Mouse (Mus musculus) embryonic facial prominence, embryonic 13.5 days (tissue): ENCODE measurements around the gene Gapvd1. TPM values are rescaled to one million over a fixed set of nuclear protein-coding genes. Genes with fewer than 3 reads are reported as not detected.
"Not testable (repeated sequence)": the region's sequence is repeated elsewhere in the genome, so short reads cannot be mapped to it uniquely, and the experiment has no call there.

Experiments used
- ATAC-seq: fragments of 200-750 bp; cut with Nextera tagmentation; 2 replicates; pipeline ENCODE4 v1.8.0; 2017; ENCODE audit warnings: low read depth; ENCODE audit not compliant: insufficient number of reproducible peaks, insufficient read depth, low FRiP score, low TSS enrichment
- H3K27ac ChIP-seq: fragments of 300-500 bp; sonication (generic); 2 replicates; pipeline ENCODE4 v1.5.1; 2015; ENCODE audit warnings: moderate library complexity, mild to moderate bottlenecking, inconsistent platforms
- H3K27me3 ChIP-seq: fragments of 300-500 bp; sonication (generic); 2 replicates; pipeline ENCODE4 v1.6.1; 2015; ENCODE audit warnings: mild to moderate bottlenecking, inconsistent platforms
- H3K36me3 ChIP-seq: fragments of 300-500 bp; sonication (generic); 2 replicates; pipeline ENCODE4 v1.6.1; 2015; ENCODE audit warnings: mild to moderate bottlenecking, inconsistent platforms
- H3K4me1 ChIP-seq: fragments of 300-500 bp; sonication (generic); 2 replicates; pipeline ENCODE4 v1.6.1; 2015; ENCODE audit warnings: inconsistent platforms
- H3K4me2 ChIP-seq: fragments of 300-500 bp; sonication (generic); 2 replicates; pipeline ENCODE4 v1.6.1; 2015; ENCODE audit warnings: moderate library complexity, mild to moderate bottlenecking, inconsistent platforms
- H3K4me3 ChIP-seq: fragments of 300-500 bp; sonication (generic); 2 replicates; pipeline ENCODE4 v1.5.1; 2015; ENCODE audit warnings: mild to moderate bottlenecking, inconsistent platforms
- H3K9ac ChIP-seq: fragments of 300-500 bp; sonication (generic); 2 replicates; pipeline ENCODE4 v1.6.1; 2015; ENCODE audit warnings: mild to moderate bottlenecking, inconsistent platforms
- H3K9me3 ChIP-seq: fragments of 300-500 bp; sonication (generic); 2 replicates; pipeline ENCODE4 v1.6.1; 2016; ENCODE audit warnings: inconsistent platforms
- WGBS: fragments of 180-500 bp; shearing (Covaris S2); methylation state at CpG from one replicate; pipeline ENCODE4 v1.1.7; 2015; ENCODE audit warnings: mixed read lengths; 5-methylcytosine and 5-hydroxymethylcytosine counted together
- polyA plus RNA-seq: library from polyadenylated mRNA; unstranded; fragments of >200 nt; fragmentation: Nextera tagmentation; extraction: Ambion mirVana; gene quantifications from 2 replicates; pipeline ENCODE4 v1.2.1, GENCODE M21; 2015

Gene Gapvd1
- polyA plus RNA-seq, 1 experiment from 2014 or later: 97.1 TPM

DNA sequence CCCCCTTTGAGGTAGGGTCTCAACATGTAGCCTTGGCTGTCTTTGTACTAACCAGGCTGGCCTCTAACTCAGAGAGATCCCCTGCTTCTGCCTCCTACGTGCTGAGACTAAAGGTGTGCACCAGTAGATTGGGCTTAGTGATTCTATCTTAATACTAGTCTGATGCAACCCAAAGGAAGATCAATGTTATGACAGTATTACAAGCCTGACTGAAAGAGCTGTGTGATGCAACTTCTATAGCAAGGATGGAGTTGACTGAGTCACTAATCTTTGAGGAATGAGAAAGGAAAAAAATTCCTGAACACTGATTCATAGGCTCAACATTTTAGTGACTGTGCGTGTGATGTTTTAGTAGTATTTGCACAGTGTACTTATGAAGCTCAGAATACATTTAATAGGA lies 15.0 kb upstream of the Gapvd1 start:
- Histone ChIP-seq H3K9ac (no peak overlapping the region; the same call in 1 of the 2 replicates), H3K27me3 (no peaks in the 10 kb centered on the region), H3K4me3 (peak overlapping the region; percentile 94; the same call in 1 of the 2 replicates), H3K36me3 (peaks cover 23% of the 10 kb centered on the region), H3K4me1 (peaks cover 25% of the 10 kb centered on the region), H3K9me3 (no peaks in the 10 kb centered on the region), H3K4me2 (peak overlapping the region; percentile 71; the same call in 1 of the 2 replicates), H3K27ac (no peak overlapping the region)
- no peak for ATAC-seq
- 94% methylated on average over 2 of the region's 2 CpGs for WGBS

DNA sequence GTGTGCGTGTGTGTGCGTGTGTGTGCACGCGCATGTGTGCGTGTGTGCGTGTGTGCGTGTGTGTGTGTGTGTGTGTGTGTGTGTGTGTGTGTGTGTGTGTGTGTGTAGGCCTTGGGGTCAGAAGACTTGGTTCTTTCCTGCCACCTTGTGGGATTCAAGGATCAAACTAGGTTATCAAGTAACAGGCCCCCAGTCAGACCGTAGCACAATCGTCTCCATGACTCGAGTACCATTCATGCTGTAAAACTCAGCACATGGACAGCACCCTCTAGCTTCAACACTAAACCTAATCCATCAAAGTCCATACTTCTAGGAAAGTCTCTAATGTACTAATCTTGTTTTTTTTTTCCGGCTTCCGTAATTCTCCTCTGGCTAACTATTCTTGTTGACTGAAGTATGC lies 9.8 kb upstream of the Gapvd1 start:
- H3K27me3 ChIP-seq: no peaks in the 10 kb centered on the region
- H3K4me1 ChIP-seq: no peaks in the 10 kb centered on the region
- H3K27ac ChIP-seq: no peak overlapping the region
- WGBS: 72% methylated on average over 9 of the region's 12 CpGs
- no peak overlapping the region for H3K9ac ChIP-seq
- H3K9me3 ChIP-seq: no peaks in the 10 kb centered on the region
- no peak for ATAC-seq
- no peak overlapping the region for H3K4me3 ChIP-seq
- H3K36me3 ChIP-seq: no peaks in the 10 kb centered on the region
- H3K4me2 ChIP-seq: no peak overlapping the region

DNA sequence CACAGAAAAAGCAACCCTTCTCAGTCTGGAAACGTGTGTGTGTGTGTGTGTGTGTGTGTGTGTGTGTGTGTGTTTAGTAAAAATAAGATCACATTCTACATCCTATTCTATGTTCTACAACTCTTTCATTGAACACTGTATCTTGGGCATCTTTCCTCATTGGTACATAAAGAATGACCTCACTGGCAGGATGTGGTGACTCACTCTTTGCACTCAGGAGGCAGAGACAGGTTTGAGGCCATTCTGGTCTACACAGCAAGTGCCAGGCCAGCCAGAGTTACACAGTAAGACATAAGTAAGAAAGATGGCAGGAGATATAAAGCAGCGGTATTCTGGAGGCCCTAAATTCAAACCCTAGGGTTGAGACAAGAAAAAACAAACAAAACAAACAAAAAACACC lies 7.8 kb upstream of the Gapvd1 start:
- Histone ChIP-seq H3K36me3 (no peaks in the 10 kb centered on the region), H3K27me3 (no peaks in the 10 kb centered on the region), H3K4me1 (no peaks in the 10 kb centered on the region), H3K9ac (no peak overlapping the region), H3K9me3 (no peaks in the 10 kb centered on the region), H3K27ac (no peak overlapping the region), H3K4me2 (no peak overlapping the region), H3K4me3 (no peak overlapping the region)
- ATAC-seq: no peak
- WGBS: 59% methylated on average over 2 of the region's 2 CpGs

DNA sequence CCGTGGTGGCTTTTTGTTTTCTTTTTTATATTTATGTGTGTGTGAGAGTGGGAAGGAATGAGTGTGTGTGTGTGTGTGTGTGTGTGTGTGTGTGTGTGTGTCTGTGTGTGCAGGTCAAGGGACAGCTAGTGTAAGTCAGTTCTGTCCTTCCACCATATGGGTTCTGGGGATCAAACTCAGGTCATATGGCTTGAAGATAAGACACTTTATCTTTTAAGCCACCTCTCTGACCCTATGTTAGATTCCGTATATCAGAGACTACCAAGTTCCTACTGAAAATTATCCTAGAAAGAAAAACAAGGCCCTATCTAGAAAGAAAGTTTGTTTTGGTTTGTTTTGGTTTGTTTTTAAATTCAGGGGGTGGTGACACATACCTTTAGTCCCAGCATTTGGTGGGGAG lies 7.1 kb upstream of the Gapvd1 start:
- Histone ChIP-seq H3K27me3 (no peaks in the 10 kb centered on the region), H3K9me3 (no peaks in the 10 kb centered on the region), H3K9ac (no peak overlapping the region), H3K4me1 (no peaks in the 10 kb centered on the region), H3K36me3 (no peaks in the 10 kb centered on the region), H3K4me2 (no peak overlapping the region), H3K4me3 (no peak overlapping the region), H3K27ac (no peak overlapping the region)
- 89% methylated on average over 2 of the region's 2 CpGs for WGBS
- no peak for ATAC-seq

DNA sequence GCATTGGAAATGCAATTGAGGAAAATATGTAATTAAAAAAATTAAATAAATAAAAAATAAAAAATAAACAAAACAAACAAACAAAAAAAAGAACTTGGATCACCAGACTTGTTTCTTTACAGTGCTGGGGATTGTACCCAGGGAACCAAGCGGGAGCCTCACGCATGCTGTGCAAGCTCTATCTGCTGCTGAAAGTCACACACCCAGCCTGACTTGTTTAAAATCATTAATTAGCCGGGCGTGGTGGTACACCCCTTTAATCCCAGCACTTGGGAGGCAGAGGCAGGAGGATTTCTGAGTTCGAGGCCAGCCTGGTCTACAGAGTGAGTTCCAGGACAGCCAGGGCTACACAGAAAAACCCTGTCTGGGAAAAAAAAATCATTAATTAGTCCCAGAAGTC lies 6.2 kb upstream of the Gapvd1 start:
- not testable (repeated sequence) for H3K27me3 ChIP-seq, H3K36me3 ChIP-seq, H3K4me3 ChIP-seq, H3K27ac ChIP-seq, ATAC-seq, H3K9ac ChIP-seq, H3K4me2 ChIP-seq, H3K9me3 ChIP-seq, H3K4me1 ChIP-seq
- WGBS: 89% methylated on average over 5 of the region's 5 CpGs

DNA sequence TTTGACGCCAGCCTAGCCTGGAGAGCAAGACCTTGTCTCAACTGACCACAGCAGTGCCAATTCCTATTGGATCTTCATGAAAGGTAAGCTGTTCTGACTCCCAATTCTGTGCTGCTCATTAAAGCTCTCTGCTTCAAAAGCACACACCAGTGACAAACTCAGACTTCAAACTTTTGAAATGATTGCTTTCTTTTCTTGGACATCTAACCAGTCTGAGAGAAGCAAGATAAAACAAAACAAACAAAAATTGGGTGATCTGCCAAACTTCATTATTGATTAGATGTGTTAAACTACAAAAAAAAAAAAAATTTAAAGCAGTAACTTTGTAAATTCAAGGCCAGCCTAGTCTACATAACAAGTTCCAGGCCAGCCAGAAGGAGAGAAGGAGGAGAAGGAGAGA lies 2.3 kb upstream of the Gapvd1 start:
- no peak overlapping the region for H3K9ac ChIP-seq
- H3K9me3 ChIP-seq: no peaks in the 10 kb centered on the region
- WGBS: 74% methylated on average over 1 of the region's 1 CpGs
- no peak for ATAC-seq
- no peak overlapping the region for H3K4me2 ChIP-seq
- H3K4me1 ChIP-seq: peaks cover 12% of the 10 kb centered on the region
- no peaks in the 10 kb centered on the region for H3K27me3 ChIP-seq
- H3K27ac ChIP-seq: no peak overlapping the region
- H3K4me3 ChIP-seq: no peak overlapping the region
- H3K36me3 ChIP-seq: no peaks in the 10 kb centered on the region

- Histone ChIP-seq H3K4me2 (peak overlapping the region; percentile 67), H3K27ac (peak overlapping the region; percentile 92), H3K9ac (peak overlapping the region; percentile 97), H3K27me3 (no peaks in the 10 kb centered on the region), H3K36me3 (no peaks in the 10 kb centered on the region), H3K4me1 (peaks cover 18% of the 10 kb centered on the region), H3K4me3 (peak overlapping the region; percentile 94), H3K9me3 (no peaks in the 10 kb centered on the region)
- WGBS: under 1% methylated on average over 101 of the region's 106 CpGs
- peak; percentile 89 for ATAC-seq
Measured at GRCm38 (mm10) chr2:34753811-34754550, 1.1 kb downstream of the Gapvd1 start.

DNA sequence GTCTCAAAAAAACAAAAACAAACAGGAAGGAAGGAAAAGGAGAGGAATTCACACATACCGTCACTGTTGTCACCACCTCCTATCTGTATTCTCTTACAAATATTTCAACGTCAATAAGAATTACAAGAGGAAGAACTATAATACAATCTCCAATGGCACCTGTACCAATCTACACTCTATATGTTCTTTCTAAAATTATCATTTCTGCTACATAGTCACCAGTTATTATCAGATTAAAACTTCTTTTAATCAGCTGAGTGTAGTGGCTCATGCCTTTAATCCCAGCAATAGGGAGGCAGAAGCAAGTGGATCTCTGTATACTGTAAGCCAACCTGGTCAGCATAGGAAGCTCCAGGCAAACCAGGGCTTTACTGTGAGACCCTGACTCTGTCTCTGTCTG lies 4.8 kb downstream of the Gapvd1 start:
- Histone ChIP-seq H3K27ac (no peak overlapping the region), H3K36me3 (0 out of 2 replicates have a peak, but pooled peaks cover 4% of the 10 kb centered on the region), H3K4me2 (no peak overlapping the region), H3K4me1 (peaks cover 16% of the 10 kb centered on the region), H3K9ac (no peak overlapping the region), H3K27me3 (no peaks in the 10 kb centered on the region), H3K4me3 (no peak overlapping the region), H3K9me3 (no peaks in the 10 kb centered on the region)
- 84% methylated on average over 2 of the region's 2 CpGs for WGBS
- ATAC-seq: no peak

DNA sequence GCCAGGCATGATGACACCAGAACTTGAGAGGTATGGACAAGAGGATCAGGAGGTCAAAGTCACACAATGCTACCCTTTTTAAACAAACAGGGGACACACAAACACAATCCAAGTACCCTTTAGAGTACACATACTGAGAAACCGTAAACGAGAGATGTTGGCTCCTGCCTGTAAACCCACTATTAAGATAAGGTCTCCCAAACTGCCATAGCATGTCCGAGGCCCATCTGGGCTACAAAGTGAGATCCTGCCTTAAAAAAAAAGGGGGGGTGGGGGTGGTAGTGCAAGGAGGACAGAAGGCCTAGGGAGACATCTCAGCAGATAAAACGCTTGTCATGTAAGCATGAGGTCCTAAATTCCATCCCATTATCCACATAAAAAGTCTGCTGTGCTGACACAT lies 6.6 kb downstream of the Gapvd1 start:
- Histone ChIP-seq H3K4me3 (no peak overlapping the region), H3K4me1 (peaks cover 11% of the 10 kb centered on the region), H3K4me2 (no peak overlapping the region), H3K9ac (no peak overlapping the region), H3K27me3 (no peaks in the 10 kb centered on the region), H3K9me3 (no peaks in the 10 kb centered on the region), H3K27ac (no peak overlapping the region), H3K36me3 (0 out of 2 replicates have a peak, but pooled peaks cover 8% of the 10 kb centered on the region)
- WGBS: 88% methylated on average over 4 of the region's 4 CpGs
- no peak for ATAC-seq

DNA sequence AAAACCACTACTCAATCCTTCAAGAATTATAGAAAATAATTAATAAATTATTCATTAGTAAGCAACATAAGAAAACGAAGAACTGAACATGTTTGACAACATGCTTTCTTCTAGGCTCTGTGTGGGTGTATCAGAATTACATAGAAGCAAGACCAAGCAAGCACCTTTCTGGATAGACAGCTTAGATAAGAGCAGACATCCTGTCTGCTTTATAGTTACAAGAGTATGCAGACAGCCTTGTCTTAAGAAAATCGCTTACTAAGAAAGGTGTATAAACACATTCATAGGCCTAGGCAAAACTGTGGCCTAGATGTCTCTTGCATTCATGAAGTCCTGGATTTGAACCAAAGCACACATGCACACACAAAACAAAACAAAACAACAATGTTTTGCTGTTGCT lies 9.4 kb downstream of the Gapvd1 start:
- WGBS: 89% methylated on average over 2 of the region's 2 CpGs
- no peaks in the 10 kb centered on the region for H3K4me1 ChIP-seq
- no peaks in the 10 kb centered on the region for H3K9me3 ChIP-seq
- no peak overlapping the region for H3K9ac ChIP-seq
- ATAC-seq: no peak
- no peaks in the 10 kb centered on the region for H3K27me3 ChIP-seq
- no peak overlapping the region for H3K4me2 ChIP-seq
- H3K36me3 ChIP-seq: 0 out of 2 replicates have a peak, but pooled peaks cover 11% of the 10 kb centered on the region
- no peak overlapping the region for H3K4me3 ChIP-seq
- H3K27ac ChIP-seq: no peak overlapping the region

GRCm38 (mm10) chr2:34744476-34744875 lies 10.6 kb downstream of the Gapvd1 start:
- Histone ChIP-seq H3K9ac (no peak overlapping the region), H3K4me2 (no peak overlapping the region), H3K27me3 (no peaks in the 10 kb centered on the region), H3K36me3 (0 out of 2 replicates have a peak, but pooled peaks cover 11% of the 10 kb centered on the region), H3K9me3 (no peaks in the 10 kb centered on the region), H3K27ac (no peak overlapping the region), H3K4me1 (no peaks in the 10 kb centered on the region), H3K4me3 (no peak overlapping the region)
- ATAC-seq: no peak
- 91% methylated on average over 8 of the region's 8 CpGs for WGBS

- Histone ChIP-seq H3K4me2 (no peak overlapping the region), H3K4me3 (no peak overlapping the region), H3K27me3 (no peaks in the 10 kb centered on the region), H3K9ac (no peak overlapping the region), H3K27ac (no peak overlapping the region), H3K4me1 (no peaks in the 10 kb centered on the region), H3K9me3 (no peaks in the 10 kb centered on the region), H3K36me3 (0 out of 2 replicates have a peak, but pooled peaks cover 7% of the 10 kb centered on the region)
- no peak for ATAC-seq
- WGBS: 95% methylated on average over 8 of the region's 8 CpGs
Measured at GRCm38 (mm10) chr2:34742675-34743074, 12.4 kb downstream of the Gapvd1 start.
